Mouse (Mus musculus) CD4-positive, CD25-positive, alpha-beta regulatory T cell, adult 4 months (primary cell): ENCODE measurements around the gene Slc47a2. TPM values are rescaled to one million over a fixed set of nuclear protein-coding genes. Genes with fewer than 3 reads are reported as not detected.
A peak's percentile ranks its signal among the peaks of the same experiment; 100 is the strongest.

Experiments
- ATAC-seq: one replicate; pipeline ENCODE4 v1.8.0; 2017
- polyA plus RNA-seq, 2 experiments: library from polyadenylated mRNA; unstranded; fragments of 100-300 nt; shearing (Covaris generic); gene quantifications; one replicate each; pipeline ENCODE4 v1.2.1; 2017

The Slc47a2 gene
- polyA plus RNA-seq, 2 experiments from 2014 or later = not detected

GRCm38 (mm10) chr11:61278445-61279077 is 64.1 kb downstream of the Slc47a2 start:
- no peak for ATAC-seq

DNA sequence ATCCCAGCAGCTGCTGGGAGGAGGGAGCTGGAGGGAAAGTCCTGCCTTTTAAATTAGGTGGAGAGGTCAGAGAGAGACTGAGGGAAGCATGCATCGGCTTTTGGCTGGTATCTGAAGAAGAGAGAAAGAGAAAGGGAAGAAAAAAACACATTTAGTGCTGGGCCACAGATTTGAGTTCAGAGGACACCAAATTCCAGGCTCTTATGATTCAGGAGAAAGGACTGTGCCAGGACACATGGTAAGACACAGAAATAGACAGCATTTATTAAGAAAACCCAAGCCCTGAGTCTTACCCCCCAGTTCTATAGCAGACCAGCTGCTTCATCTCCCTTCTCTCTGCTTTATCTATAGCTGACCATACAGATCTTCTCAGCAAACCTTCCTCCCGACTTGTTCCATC is 64.7 kb downstream of the Slc47a2 start:
- no peak for ATAC-seq

GRCm38 (mm10) chr11:61276482-61276881 is 66.2 kb downstream of the Slc47a2 start:
- no peak for ATAC-seq

DNA sequence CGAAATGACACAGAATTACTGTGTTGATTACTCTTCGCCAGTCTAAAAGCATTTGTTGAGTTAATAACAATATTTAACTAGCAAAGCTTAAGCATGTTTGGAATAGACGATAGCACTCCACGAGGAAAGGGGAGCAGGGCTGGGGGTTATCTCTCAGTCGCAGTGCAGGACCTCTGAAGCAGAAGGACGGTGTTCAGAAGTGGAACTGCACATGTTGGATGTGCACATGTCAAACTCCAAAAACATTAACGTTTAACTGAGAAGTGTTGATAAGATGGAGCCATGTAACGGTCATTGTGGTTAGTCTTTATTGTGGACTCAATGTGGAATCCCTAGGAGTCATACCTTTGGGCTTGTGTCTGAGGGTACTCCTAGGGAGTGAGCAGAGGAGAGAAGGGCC is 67.6 kb downstream of the Slc47a2 start:
- no peak for ATAC-seq

- no peak for ATAC-seq
These were observed 68.2 kb downstream of the Slc47a2 start for GRCm38 (mm10) chr11:61274421-61274820.

DNA sequence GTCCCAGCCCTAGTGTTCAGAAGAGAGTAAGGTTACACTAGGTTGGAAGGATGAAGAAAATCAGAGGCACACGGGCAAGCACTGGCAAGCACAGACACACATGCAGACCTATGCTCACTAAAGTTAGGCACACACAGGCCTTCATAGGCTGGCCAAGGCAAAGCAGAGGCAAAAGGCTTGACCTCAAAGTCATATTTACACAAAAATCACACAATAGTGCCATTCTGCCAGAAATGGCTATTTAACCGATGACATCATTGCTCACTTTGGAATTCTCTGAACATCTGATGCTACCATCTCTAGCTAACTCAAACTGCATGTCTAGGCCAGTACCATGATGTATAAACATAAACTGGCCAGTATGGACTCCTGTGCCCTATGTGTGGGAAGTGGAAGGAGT is 68.7 kb downstream of the Slc47a2 start:
- ATAC-seq = no peak

- ATAC-seq = no peak
These were observed 71.0 kb downstream of the Slc47a2 start for GRCm38 (mm10) chr11:61271612-61272011.

DNA sequence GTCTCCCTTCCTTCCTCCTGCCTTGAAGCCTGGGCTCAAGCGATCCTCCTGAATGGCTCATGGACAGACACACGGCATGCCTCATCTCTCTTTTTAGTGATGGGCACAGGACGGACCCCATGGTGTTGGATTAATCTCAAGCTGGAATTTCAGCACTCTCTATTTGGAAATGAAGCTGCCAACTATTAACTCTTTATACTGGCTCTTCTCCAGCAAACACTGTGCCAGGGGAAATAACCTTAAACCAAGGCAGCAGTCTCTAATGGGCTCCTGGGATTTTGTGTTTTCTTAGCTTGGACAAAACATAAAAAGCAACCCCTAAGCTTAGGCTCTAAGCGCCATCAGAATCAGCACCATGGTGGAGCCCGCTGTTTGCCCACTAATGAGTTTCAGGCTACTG is 72.3 kb downstream of the Slc47a2 start:
- ATAC-seq = no peak

- ATAC-seq = no peak
These were observed 73.9 kb downstream of the Slc47a2 start for GRCm38 (mm10) chr11:61268626-61269349.

GRCm38 (mm10) chr11:61266551-61267533 is 75.8 kb downstream of the Slc47a2 start, which contains the start of gene Aldh3a2:
Gene Aldh3a2, minus strand, starts transcription at chr11:61267464.
- peak; percentile 99 for ATAC-seq

GRCm38 (mm10) chr11:61263841-61264240 is 78.8 kb downstream of the Slc47a2 start:
- ATAC-seq = no peak

DNA sequence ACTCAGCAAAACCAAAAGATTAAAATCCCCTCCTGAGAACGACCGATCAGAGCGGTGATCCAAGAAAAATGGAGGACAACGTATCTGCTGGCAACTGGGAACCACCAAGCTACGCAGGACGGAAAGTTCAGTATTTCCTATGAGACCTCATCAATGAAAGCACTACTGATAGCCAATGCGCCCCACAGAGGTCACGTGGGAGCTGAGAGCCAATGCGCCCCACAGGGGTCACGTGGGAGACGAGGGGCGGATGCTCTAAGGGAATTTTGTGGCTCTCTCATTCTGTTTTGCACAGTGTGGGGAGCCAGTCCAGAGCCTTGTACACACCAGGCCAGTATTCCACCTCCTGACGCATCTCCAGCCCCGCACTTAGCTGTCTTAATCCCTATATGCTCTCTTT is 80.1 kb downstream of the Slc47a2 start:
- ATAC-seq = no peak

DNA sequence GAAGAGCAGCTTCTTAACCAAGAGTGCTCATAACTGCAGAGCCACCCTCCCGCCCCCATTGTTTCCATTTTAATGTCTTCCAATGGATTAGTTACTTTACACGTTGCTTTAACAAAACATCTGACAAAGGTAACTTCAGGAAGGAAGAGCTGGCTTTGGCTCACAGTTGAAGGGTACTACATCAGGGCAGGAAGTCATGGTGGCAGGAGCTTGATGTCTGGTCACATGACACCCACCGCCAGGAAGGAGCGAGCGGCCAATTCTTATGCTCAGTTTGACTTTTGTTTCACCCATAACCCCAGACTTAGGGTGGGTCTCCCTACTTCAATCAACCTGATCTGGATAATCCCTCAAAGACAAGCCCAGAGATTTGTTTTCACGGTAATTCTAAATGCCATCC is 83.6 kb downstream of the Slc47a2 start:
- ATAC-seq = no peak

DNA sequence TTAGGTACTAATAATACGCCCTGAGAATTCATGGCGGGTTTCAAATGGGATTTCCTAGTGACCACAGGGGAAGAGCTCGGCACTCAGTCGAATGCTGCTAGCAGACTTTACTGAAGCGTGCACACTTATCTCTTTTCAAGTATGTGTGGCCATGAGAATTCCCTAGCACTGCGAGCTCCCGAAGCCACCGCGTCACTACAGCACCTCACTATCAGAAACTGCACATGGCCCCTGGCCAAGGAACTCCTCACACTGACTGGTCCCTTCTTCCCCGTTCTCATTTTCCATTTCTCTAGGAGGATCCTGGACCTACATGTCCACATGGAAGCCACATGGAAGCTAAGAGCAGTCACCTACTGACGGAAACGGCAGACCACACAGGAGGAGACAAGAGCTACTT is 89.9 kb downstream of the Slc47a2 start:
- ATAC-seq = no peak

- no peak for ATAC-seq
These were observed 90.9 kb downstream of the Slc47a2 start for GRCm38 (mm10) chr11:61251741-61252140.

Other genes with a start within 250 kb of the Slc47a2 start
- 10 to 100 TPM; 77.2 to 97.2 TPM for gene Tnfrsf13b, start 216.1 kb downstream of the Slc47a2 start, polyA plus RNA-seq
- gene Usp22, start 167.8 kb downstream of the Slc47a2 start, polyA plus RNA-seq = 10 to 100 TPM; 11.3 to 13.1 TPM
- not detected for gene Aldh3a1, start 135.3 kb downstream of the Slc47a2 start, polyA plus RNA-seq
- 10 to 100 TPM; 35.8 to 49.3 TPM for gene Aldh3a2, start 75.4 kb downstream of the Slc47a2 start, polyA plus RNA-seq
- not detected for gene Slc47a1, start 35.5 kb upstream of the Slc47a2 start, polyA plus RNA-seq
- not detected for gene Rnf112, start 111.3 kb upstream of the Slc47a2 start, polyA plus RNA-seq
- gene Mfap4, start 142.6 kb upstream of the Slc47a2 start, polyA plus RNA-seq = not detected
- gene Mapk7, start 151.5 kb upstream of the Slc47a2 start, polyA plus RNA-seq = 10 to 100 TPM in 1 of 2 experiments, 1 to 10 TPM in 1; 9.2 to 18.0 TPM
- gene B9d1, start 162.3 kb upstream of the Slc47a2 start, polyA plus RNA-seq = 1 to 10 TPM; 3.5 to 5.9 TPM
- gene Epn2, start 236.8 kb upstream of the Slc47a2 start, polyA plus RNA-seq = under 1 TPM; 0.26 to 0.86 TPM